Mouse (Mus musculus): ENCODE measurements at regions not wholly inside any gene's neighbourhood (a gene's known extent, or its start where the extent isn't known, plus 50 kb on each side); places are given as distances from the start of the nearest gene placed in this dataset.

DNA sequence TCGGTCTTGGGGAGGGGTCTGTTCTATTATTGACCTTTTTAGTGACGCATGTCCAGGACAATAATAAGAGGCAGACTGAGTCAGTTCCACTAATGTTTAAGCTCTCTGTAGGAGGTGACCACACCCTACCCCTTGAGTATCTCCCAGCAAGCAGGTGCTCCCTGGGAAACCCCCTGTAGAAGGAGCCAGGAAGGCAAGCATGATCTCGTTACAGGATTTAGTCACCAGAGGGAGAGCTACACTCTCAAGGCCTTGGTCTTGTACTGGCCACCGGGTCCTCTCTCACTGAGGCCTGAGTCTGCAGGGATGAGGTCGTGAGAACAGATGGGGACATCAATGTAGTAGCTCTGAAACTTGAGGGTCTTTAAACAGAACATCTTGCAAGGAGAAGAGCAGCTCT lies 55.3 kb upstream of the Ccnd2 start:
- no peak for ATAC-seq (ENCODE audit: insufficient number of reproducible peaks, low FRiP score, low TSS enrichment)

DNA sequence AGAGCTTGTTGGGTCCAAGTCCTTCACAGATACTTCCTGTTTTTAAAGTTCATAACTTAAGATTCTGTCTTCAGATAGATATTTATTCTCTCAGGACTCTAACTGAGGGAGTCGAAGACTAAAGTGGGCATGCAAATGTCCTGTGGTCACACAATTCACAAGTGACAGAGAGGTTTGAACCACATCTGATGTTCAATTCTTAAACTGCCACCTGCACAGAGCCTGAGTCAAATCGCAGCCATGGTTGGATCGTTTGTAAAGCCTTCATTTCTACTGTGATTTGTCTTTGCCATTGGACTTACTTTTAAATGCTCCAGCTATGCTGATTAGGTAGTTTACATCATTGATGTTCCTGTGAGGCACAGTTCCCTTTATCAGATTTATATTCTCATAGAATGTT lies 61.4 kb upstream of the Ccnd2 start:
- no peak for ATAC-seq (ENCODE audit: insufficient number of reproducible peaks, low FRiP score, low TSS enrichment)

GRCm38 (mm10) chr6:127215915-127216314 lies 63.9 kb upstream of the Ccnd2 start:
- ATAC-seq (ENCODE audit: insufficient number of reproducible peaks, low FRiP score, low TSS enrichment) = no peak

- no peak for ATAC-seq (ENCODE audit: insufficient number of reproducible peaks, low FRiP score, low TSS enrichment)
Measured at GRCm38 (mm10) chr6:127218634-127219445, 66.8 kb upstream of the Ccnd2 start.

DNA sequence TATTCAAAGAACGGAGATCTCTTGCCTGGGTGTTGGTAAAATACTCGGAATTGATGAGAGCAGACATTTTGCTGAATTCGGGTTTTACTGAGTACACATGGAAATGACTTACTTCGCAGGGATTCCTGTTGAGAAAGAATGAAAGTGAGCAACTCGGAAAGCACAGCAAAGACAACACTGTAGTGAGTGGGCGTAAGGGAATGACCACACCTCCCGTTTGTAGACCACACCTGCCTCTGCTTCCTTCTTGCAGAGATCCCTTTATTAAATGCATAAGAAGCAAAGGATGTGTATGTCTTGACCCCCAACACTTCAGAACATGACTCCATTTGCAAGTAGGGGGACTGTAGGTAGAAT lies 67.4 kb upstream of the Ccnd2 start:
- ATAC-seq (ENCODE audit: insufficient number of reproducible peaks, low FRiP score, low TSS enrichment) = no peak

GRCm38 (mm10) chr6:127226242-127226983 lies 74.4 kb upstream of the Ccnd2 start:
- no peak for ATAC-seq (ENCODE audit: insufficient number of reproducible peaks, low FRiP score, low TSS enrichment)

DNA sequence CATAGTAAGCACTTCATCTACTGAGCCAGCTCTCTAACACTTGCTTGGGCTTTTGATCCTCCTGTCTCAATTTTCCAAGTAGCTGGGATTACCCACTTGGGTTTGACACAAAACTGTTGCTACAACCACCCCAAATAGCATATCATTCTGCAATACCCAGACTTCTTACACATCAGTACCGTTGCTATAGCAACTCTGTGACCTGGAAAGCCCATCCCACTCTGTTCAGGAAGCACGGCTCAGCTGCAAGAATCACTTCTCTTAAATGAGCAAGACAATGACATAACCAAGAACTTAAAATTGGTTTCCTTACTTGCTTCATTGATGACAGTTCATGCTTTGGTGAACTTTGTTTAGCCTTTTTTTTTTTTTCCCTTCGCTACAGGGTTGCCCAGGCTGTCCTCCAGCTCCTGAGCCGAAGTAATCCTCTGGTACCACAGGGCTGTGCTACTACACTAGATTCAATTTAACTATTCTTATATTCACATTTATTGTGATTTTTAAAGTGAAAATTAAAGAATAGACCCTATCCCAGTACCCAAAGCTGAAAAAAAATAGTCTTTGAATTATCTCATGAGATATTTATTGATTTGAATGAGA lies 84.6 kb upstream of the Ccnd2 start:
- no peak for ATAC-seq (ENCODE audit: insufficient number of reproducible peaks, low FRiP score, low TSS enrichment)

DNA sequence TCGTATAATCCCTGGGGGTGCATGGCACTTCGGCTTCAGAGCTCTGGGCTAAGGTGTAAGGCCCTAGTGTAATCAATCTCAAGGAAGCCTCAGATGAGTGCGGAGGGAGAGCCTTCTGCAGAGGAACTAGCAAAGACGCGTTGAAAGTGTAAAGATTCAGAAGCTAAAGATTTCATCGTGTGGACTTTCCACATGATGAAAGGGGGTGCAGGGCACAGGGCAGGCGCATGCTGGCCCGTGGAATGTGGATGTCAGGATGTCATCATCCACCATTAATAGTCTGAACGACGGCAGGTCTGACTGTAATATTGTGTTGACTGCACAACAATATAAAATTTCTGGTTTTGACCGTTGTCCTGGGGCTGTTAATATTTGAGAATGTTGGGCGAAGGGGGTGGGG lies 85.2 kb upstream of the Ccnd2 start:
- ATAC-seq (ENCODE audit: insufficient number of reproducible peaks, low FRiP score, low TSS enrichment) = no peak

DNA sequence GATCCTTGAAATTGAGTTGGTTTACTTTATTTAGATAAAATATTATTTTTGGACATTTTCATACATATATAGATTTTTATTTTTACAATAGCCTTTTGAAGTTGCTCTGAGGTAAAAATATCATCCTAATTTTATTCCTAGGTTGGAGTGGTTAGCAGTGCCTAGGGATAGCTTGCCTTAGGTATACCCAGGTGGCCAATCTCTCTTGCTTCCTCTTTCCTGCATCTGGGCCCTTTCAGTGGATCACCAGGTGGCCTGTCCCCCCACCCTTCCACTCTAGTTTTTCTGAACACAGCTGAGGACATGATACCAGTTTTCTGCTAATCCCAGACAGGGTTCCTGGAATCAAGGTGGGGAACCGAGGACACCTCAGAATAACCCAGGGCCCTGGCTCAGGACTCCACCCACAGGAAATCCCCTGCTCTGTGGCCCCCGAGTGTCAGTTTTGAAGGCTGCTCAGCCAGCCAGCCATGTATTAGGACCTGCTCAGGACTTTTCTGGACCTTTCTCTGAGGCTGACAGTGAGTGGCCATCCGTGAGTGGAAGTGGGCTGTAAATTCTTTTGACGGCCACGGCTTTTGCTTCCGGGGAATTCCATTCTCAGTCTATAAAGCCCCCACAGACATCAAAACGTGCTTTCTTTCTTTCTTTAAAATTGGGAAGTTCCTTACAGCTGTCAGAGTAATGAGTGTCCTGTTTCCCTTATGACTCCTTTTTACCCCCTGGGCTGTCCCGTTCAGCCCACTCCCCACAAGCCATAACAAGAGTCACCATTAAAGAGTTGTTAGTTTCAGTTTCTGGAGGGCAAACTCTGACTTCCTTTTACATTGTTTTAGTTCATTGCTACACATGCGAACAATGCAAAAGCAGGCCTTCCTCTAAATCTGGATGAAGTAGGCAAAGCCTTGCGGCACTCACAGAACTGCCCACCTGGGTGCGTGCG lies 87.8 kb upstream of the Ccnd2 start:
- ATAC-seq (ENCODE audit: insufficient number of reproducible peaks, low FRiP score, low TSS enrichment) = no peak

DNA sequence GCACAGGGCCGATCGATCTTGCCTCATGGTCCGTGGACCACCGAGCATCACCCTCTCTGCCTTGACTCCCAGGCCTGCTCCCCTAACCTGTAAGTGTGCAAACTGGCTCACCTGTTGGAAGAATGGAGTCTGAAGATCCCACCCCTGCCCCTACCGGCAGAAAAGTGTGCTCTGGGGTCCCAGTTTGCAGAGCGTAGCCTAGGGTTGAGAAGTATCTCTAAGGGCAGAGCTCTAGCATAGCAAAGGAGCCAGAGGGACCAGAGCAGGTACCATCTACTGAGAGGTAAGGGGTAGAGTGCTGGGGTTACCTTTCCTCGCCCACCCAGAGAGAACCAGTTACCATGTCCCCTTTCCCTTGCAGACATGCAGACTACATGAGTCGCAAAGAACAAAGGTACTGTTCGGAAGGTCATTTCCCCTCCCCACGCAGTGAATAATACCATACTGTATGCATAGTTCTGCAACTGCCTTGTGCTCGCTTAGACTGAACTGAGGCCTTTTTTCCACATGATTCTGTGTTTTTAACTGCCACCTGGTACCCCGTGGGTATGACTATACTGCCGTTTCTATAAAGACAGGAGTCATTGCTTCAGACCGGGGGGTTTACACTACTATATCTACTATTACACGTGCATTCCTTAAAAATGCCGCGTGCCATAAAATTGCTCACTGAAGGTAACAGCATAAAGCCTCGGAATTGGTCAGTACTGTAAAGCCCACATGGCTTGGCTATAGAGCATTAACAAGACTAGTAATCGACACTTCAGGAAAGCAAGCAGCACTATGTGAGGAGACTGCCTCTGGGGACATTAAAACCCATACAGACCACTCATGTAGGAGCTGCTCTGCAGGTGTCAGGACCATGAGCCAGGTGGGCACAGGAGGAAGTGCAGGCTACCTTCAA lies 88.7 kb upstream of the Ccnd2 start:
- ATAC-seq (ENCODE audit: insufficient number of reproducible peaks, low FRiP score, low TSS enrichment) = no peak

GRCm38 (mm10) chr6:127241693-127242425 lies 89.9 kb upstream of the Ccnd2 start:
- ATAC-seq (ENCODE audit: insufficient number of reproducible peaks, low FRiP score, low TSS enrichment) = no peak

DNA sequence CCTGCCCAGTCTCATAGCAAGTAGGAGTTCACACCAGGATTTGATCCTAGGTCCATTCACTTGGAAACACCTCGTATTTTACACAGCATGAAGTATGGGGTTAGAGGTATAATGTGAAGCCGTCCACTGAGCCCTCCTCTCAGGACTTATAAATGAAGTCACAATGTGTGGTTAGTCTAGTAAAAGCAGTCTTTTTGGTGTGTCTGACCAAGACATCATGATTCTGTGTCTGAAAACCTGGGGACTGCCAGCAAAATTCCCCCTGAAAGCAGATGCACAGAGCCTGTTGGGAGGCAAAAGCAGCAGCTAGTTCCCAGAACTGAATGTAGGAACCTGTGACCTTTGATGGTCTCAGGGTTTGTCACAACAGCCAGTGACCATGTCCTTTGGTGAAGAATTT lies 91.0 kb upstream of the Ccnd2 start:
- no peak for ATAC-seq (ENCODE audit: insufficient number of reproducible peaks, low FRiP score, low TSS enrichment)

GRCm38 (mm10) chr6:127245814-127246440 lies 93.9 kb upstream of the Ccnd2 start:
- no peak for ATAC-seq (ENCODE audit: insufficient number of reproducible peaks, low FRiP score, low TSS enrichment)

GRCm38 (mm10) chr6:127246730-127247129 lies 94.7 kb upstream of the Ccnd2 start:
- no peak for ATAC-seq (ENCODE audit: insufficient number of reproducible peaks, low FRiP score, low TSS enrichment)

- no peak for ATAC-seq (ENCODE audit: insufficient number of reproducible peaks, low FRiP score, low TSS enrichment)
Measured at GRCm38 (mm10) chr6:127247343-127247742, 95.3 kb upstream of the Ccnd2 start.

- ATAC-seq (ENCODE audit: insufficient number of reproducible peaks, low FRiP score, low TSS enrichment) = no peak
Measured at GRCm38 (mm10) chr6:127250181-127250873, 98.3 kb upstream of the Ccnd2 start.

GRCm38 (mm10) chr6:127250874-127251670 lies 99.1 kb upstream of the Ccnd2 start:
- ATAC-seq (ENCODE audit: insufficient number of reproducible peaks, low FRiP score, low TSS enrichment) = no peak

All from cerebellum, adult (tissue).